Mouse (Mus musculus) urinary bladder, adult 18-20 months (tissue): ENCODE results near the gene Ddx46.

Experiments used
- DNase-seq, 2 experiments: peaks; one replicate each; pipeline ENCODE4 v3.0.0; 2022; ENCODE audit warnings: low spot score in 2 of 2, mixed read lengths in 2 of 2

The Ddx46 gene

GRCm38 (mm10) chr13:55721516-55721915, 86.7 kb downstream of the Ddx46 start:
- no peak for DNase-seq

- no peak for DNase-seq
Observed at GRCm38 (mm10) chr13:55721995-55722394, 87.2 kb downstream of the Ddx46 start.

GRCm38 (mm10) chr13:55726598-55727119, 91.8 kb downstream of the Ddx46 start:
- DNase-seq = no peak

- DNase-seq = peak; percentile 79 to 81
Observed at GRCm38 (mm10) chr13:55727120-55727838, 92.5 kb downstream of the Ddx46 start, which contains the start of gene Pcbd2. TSS of gene Pcbd2 (plus strand) at chr13:55727368.

GRCm38 (mm10) chr13:55727839-55728238, 93.0 kb downstream of the Ddx46 start:
- peak; percentile 40 to 62 for DNase-seq

GRCm38 (mm10) chr13:55730716-55731115, 95.9 kb downstream of the Ddx46 start:
- no peak for DNase-seq
